Mouse (Mus musculus) small intestine, adult 2 months (tissue): ENCODE results near the gene Acp7.

Source experiments
- CTCF ChIP-seq: fragments of 200-500 bp; IDR thresholded peaks from 2 replicates; pipeline ENCODE4 v1.5.1; 2012; ENCODE audit warnings: low read depth, mild to moderate bottlenecking, control low read depth, inconsistent platforms, low read length, moderate library complexity, mixed read lengths; ENCODE audit not compliant: insufficient replicate concordance, insufficient read length; ENCODE audit errors: extremely low read depth
- POLR2A ChIP-seq: fragments of 200-500 bp; IDR thresholded peaks from 2 replicates; pipeline ENCODE4 v1.6.1; 2012; ENCODE audit warnings: low read depth, mild to moderate bottlenecking, control low read depth, inconsistent platforms, low read length, moderate library complexity

DNA sequence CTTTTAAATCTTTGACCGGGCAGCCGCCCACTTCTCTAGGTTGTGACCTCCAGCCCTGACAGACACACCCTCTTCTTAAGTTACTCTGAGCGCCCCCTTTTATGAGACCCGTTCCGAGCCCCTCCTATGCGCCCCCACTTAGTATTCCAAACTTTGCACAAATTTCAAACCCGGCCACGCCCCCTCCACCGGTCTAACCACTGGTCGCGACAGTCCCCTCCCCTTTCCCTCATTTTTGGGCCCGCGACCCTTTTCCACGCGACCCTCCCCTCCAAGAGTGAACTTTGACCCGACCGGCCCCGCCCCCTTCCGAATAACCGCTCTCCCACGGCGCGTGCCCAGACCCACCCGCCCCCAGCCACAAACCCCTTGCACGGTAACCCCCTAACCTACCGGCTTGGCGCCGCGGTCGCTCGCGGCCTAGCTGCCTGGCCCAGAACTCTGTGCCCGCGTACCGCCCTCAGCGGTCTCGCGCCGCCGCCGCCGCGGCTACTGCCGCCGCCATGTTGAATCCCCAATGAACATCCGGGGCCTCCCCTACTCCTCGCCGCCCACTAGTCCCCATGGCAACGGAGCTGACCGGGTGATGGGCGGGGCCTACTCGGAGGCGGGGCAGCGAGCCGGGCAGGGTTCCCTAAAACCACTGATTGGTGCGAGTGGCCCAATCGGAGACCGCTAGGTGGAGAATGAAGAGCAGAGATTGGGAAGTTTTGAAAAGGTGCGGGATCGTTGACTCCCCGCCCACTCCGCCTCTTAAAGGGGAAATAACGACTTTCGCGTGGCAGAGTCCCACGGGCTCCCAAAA lies 33.3 kb downstream of the Acp7 start, which contains the start of the genes Samd4b and Pak4:
- TF ChIP-seq POLR2A (peak; percentile 95), CTCF (no peak)
